Mouse (Mus musculus) myocyte (in vitro differentiated cells): ENCODE measurements around the gene Smarcb1.

ENCODE experiments used
- E2F4 ChIP-seq: IDR thresholded peaks from one replicate; pipeline ENCODE4 v1.6.1; 2011; ENCODE audit warnings: mild to moderate bottlenecking, control low read depth, moderate library complexity; ENCODE audit not compliant: insufficient read depth
- POLR2A ChIP-seq: IDR thresholded peaks from one replicate; pipeline ENCODE4 v1.6.1; 2011; ENCODE audit warnings: low read depth, mild to moderate bottlenecking, control low read depth, moderate library complexity; ENCODE audit not compliant: insufficient read length
- POLR2AphosphoS2 ChIP-seq: IDR thresholded peaks from one replicate; pipeline ENCODE4 v1.6.1; 2011; ENCODE audit warnings: low read depth, control low read depth; ENCODE audit not compliant: insufficient read length
- REST ChIP-seq: IDR thresholded peaks from one replicate; pipeline ENCODE4 v1.6.1; 2011; ENCODE audit warnings: mild to moderate bottlenecking, control low read depth, moderate library complexity; ENCODE audit not compliant: insufficient read depth, insufficient read length
- TCF12 ChIP-seq: IDR thresholded peaks from one replicate; pipeline ENCODE4 v1.6.1; 2011; ENCODE audit warnings: mild to moderate bottlenecking, control low read depth; ENCODE audit not compliant: poor library complexity, insufficient read depth, severe bottlenecking
- USF1 ChIP-seq: IDR thresholded peaks from one replicate; pipeline ENCODE4 v1.6.1; 2011; ENCODE audit warnings: low read depth, mild to moderate bottlenecking, control low read depth, moderate library complexity

DNA sequence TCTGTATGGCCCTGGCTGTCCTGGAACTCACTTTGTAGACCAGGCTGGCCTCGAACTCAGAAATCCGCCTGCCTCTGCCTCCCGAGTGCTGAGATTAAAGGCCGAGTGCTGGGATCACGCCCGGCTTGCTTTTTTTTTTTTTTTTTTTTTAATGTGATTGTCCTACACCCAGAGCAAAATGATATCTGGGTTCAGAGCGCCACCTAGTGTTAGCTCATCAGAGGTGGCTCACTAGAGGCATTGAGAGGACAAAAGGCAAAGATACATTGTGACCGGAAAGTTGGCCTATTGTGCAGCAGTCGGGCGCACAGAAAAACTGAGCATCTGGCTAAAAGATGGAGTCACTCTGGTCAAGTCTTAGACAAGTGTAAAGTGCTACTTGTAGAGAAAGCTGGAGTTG is 68.0 kb downstream of the Smarcb1 start:
- no peak for TF ChIP-seq POLR2A
- no peak for TF ChIP-seq USF1
- no peak for TF ChIP-seq E2F4
- no peak for TF ChIP-seq TCF12
- TF ChIP-seq POLR2AphosphoS2 = no peak
- TF ChIP-seq REST = no peak
